Mouse (Mus musculus): Measurements from ENCODE around the gene Gm11115. TPM values are rescaled to one million over a fixed set of nuclear protein-coding genes. Genes with fewer than 3 reads are reported as not detected.

Gene Gm11115
- polyA plus RNA-seq (2012; rRNA removed) = not detected in 2 replicates
- polyA plus RNA-seq (2014; fragmentation: Nextera tagmentation; extraction: Ambion mirVana) = not detected in 2 replicates

DNA sequence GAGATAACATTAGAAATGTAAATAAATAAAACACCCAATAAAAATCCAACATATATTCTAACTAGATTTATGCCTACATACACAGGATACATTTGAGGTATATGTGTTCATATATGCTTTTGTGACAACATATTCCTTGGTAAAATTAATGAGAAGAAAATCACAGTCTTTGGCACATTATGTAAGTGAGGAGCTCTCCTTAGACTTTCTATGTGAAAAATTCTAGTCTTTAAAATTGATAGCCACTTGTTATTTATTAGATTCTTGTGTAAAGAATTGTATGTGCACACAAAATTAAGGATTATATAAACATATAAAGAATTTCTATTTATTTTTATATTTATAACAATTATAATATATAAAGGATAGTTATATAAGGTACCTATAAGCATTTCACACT, at the start of gene Gm11115:
Gene Gm11115 (minus strand): TSS at position 101 of the 400 bp plus-strand sequence.
- ATAC-seq (ENCODE audit: insufficient read depth) (no peak), DNase-seq (ENCODE audit: low read depth in 3 of 3, low spot score in 3 of 3) (no peak)
- no peak within 1 kb of the TSS for H3K27ac ChIP-seq
- no peaks in the 10 kb centered on the region for H3K4me1 ChIP-seq (replicated peaks; ENCODE audit: control insufficient read depth in 2 of 2, insufficient read depth in 2 of 2, low read length in 1 of 2)
- no peak within 1 kb of the TSS for H3K9ac ChIP-seq (replicated peaks)
- no peaks in the 10 kb centered on the region for H3K27me3 ChIP-seq (ENCODE audit: control insufficient read depth, insufficient read depth, low read length)
- no peaks in the 10 kb centered on the region for H3K36me3 ChIP-seq (replicated peaks; ENCODE audit: control insufficient read depth, insufficient read depth, low read depth)
- no peak for TF ChIP-seq CTCF (IDR thresholded peaks at IDR 0.05; ENCODE audit: low read depth)
- TF ChIP-seq EP300 (IDR thresholded peaks at IDR 0.05; ENCODE audit: low read depth) = no peak
- no peaks in the 10 kb centered on the region for H3K9me3 ChIP-seq (ENCODE audit: control insufficient read depth, low read length)
- no peak within 1 kb of the TSS for H3K4me3 ChIP-seq (ENCODE audit: insufficient read depth in 1 of 2, low read depth in 2 of 2, low read length in 2 of 2)
- H3K4me2 ChIP-seq (ENCODE audit: low read depth) = no peak within 1 kb of the TSS

DNA sequence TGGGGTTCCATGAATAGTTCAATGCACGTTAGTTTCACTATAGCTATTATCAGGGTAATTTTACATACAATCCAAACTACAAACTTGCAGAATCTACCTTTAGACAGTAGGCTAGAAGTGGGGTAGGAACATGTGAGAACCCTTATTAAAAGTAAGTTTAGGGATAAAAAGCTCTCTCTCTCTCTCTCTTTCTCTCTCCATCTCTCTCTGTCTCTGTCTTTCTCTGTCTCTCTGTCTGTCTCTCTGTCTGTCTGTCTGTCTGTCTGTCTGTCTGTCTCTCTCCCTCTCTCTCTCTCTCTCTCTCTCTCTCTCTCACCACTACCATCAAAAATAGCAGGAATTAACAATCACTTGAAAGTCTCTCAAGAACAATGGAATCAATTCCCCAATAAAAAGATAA, 42.5 kb downstream of the Gm11115 start, which contains the start of gene Gm11116:
Gene Gm11116 (minus strand): TSS at position 101 of the 400 bp plus-strand sequence.
- DNase-seq (ENCODE audit: low read depth in 3 of 3, low spot score in 3 of 3) (no peak), ATAC-seq (ENCODE audit: insufficient read depth) (no peak)
- no peak within 1 kb of the TSS for H3K4me2 ChIP-seq (ENCODE audit: low read depth)
- no peaks in the 10 kb centered on the region for H3K27me3 ChIP-seq (ENCODE audit: control insufficient read depth, insufficient read depth, low read length)
- no peaks in the 10 kb centered on the region for H3K4me1 ChIP-seq (replicated peaks; ENCODE audit: control insufficient read depth in 2 of 2, insufficient read depth in 2 of 2, low read length in 1 of 2)
- WGBS (ENCODE audit: insufficient replicate concordance) = 45% methylated on average over 1 of the region's 1 CpGs
- no peak for TF ChIP-seq CTCF (IDR thresholded peaks at IDR 0.05; ENCODE audit: low read depth)
- no peak for TF ChIP-seq EP300 (IDR thresholded peaks at IDR 0.05; ENCODE audit: low read depth)
- no peak within 1 kb of the TSS for H3K27ac ChIP-seq
- no peaks in the 10 kb centered on the region for H3K9me3 ChIP-seq (ENCODE audit: control insufficient read depth, low read length)
- no peak within 1 kb of the TSS for H3K4me3 ChIP-seq (ENCODE audit: insufficient read depth in 1 of 2, low read depth in 2 of 2, low read length in 2 of 2)
- H3K9ac ChIP-seq (replicated peaks) = no peak within 1 kb of the TSS
- no peaks in the 10 kb centered on the region for H3K36me3 ChIP-seq (replicated peaks; ENCODE audit: control insufficient read depth, insufficient read depth, low read depth)

Other genes with a start within 250 kb of the Gm11115 start
- 0.08 TPM in 1 of 2 replicates, not detected in the other for gene Csn3, start 228.5 kb downstream of the Gm11115 start, polyA plus RNA-seq (2012; rRNA removed)
- gene Csn3, start 228.5 kb downstream of the Gm11115 start, polyA plus RNA-seq (2014; fragmentation: Nextera tagmentation; extraction: Ambion mirVana) = not detected in 2 replicates
- gene 2310003L06Rik, start 184.6 kb downstream of the Gm11115 start, polyA plus RNA-seq (2012; rRNA removed) = not detected in 2 replicates
- gene 2310003L06Rik, start 184.6 kb downstream of the Gm11115 start, polyA plus RNA-seq (2014; fragmentation: Nextera tagmentation; extraction: Ambion mirVana) = not detected in 2 replicates
- not detected in 2 replicates for gene Gm28434, start 184.6 kb downstream of the Gm11115 start, polyA plus RNA-seq (2012; rRNA removed)
- gene Gm28434, start 184.6 kb downstream of the Gm11115 start, polyA plus RNA-seq (2014; fragmentation: Nextera tagmentation; extraction: Ambion mirVana) = not detected in 2 replicates
- gene Cabs1, start 174.7 kb downstream of the Gm11115 start, polyA plus RNA-seq (2012; rRNA removed) = not detected in 2 replicates
- gene Cabs1, start 174.7 kb downstream of the Gm11115 start, polyA plus RNA-seq (2014; fragmentation: Nextera tagmentation; extraction: Ambion mirVana) = not detected in 2 replicates
- gene Smr3a, start 151.6 kb downstream of the Gm11115 start, polyA plus RNA-seq (2012; rRNA removed) = not detected in 2 replicates
- not detected in 2 replicates for gene Smr3a, start 151.6 kb downstream of the Gm11115 start, polyA plus RNA-seq (2014; fragmentation: Nextera tagmentation; extraction: Ambion mirVana)
- gene Smr2, start 67.5 kb downstream of the Gm11115 start, polyA plus RNA-seq (2012; rRNA removed) = not detected in 2 replicates
- gene Smr2, start 67.5 kb downstream of the Gm11115 start, polyA plus RNA-seq (2014; fragmentation: Nextera tagmentation; extraction: Ambion mirVana) = not detected in 2 replicates
- gene Gm11116, start 42.6 kb downstream of the Gm11115 start, polyA plus RNA-seq (2012; rRNA removed) = not detected in 2 replicates
- gene Gm11116, start 42.6 kb downstream of the Gm11115 start, polyA plus RNA-seq (2014; fragmentation: Nextera tagmentation; extraction: Ambion mirVana) = not detected in 2 replicates
- not detected in 2 replicates for gene Gm7714, start 114.8 kb upstream of the Gm11115 start, polyA plus RNA-seq (2012; rRNA removed)
- not detected in 2 replicates for gene Gm7714, start 114.8 kb upstream of the Gm11115 start, polyA plus RNA-seq (2014; fragmentation: Nextera tagmentation; extraction: Ambion mirVana)
- not detected in 2 replicates for gene Prol1, start 163.2 kb upstream of the Gm11115 start, polyA plus RNA-seq (2012; rRNA removed)
- gene Prol1, start 163.2 kb upstream of the Gm11115 start, polyA plus RNA-seq (2014; fragmentation: Nextera tagmentation; extraction: Ambion mirVana) = not detected in 2 replicates
- 0.08 TPM in 1 of 2 replicates, not detected in the other for gene Amtn, start 222.0 kb upstream of the Gm11115 start, polyA plus RNA-seq (2012; rRNA removed)
- not detected in 2 replicates for gene Amtn, start 222.0 kb upstream of the Gm11115 start, polyA plus RNA-seq (2014; fragmentation: Nextera tagmentation; extraction: Ambion mirVana)

Measured in liver, embryonic 14.5 days (tissue).